Mouse (Mus musculus) ES-E14 (cell line): ENCODE results near the gene Lrrc17. TPM values are rescaled to one million over a fixed set of nuclear protein-coding genes. Genes with fewer than 3 reads are reported as not detected.

Experiments used
- DNase-seq: peaks from one replicate; pipeline ENCODE4 v3.0.0-alpha.2; 2013; ENCODE audit warnings: low read depth, low spot score
- H3K27ac ChIP-seq: 2 replicates; pipeline ENCODE4 v1.5.1; 2012; ENCODE audit warnings: low read depth, mild to moderate bottlenecking, low read length, moderate library complexity, mixed read lengths; ENCODE audit not compliant: poor library complexity, insufficient read depth, severe bottlenecking
- H3K36me3 ChIP-seq: 2 replicates; pipeline ENCODE4 v1.6.1; 2012; ENCODE audit warnings: mild to moderate bottlenecking, low read length, moderate library complexity, mixed read lengths; ENCODE audit not compliant: control insufficient read depth, poor library complexity, insufficient read depth, severe bottlenecking
- H3K4me1 ChIP-seq, 2 experiments: fragments of 150-350 bp in 1 of 2; sonication (generic) in 1 of 2; 2 replicates each; pipeline ENCODE4 v1.6.1; 2012; ENCODE audit warnings: low read length in 2 of 2, mild to moderate bottlenecking in 1 of 2, mixed read lengths in 1 of 2; ENCODE audit not compliant: control insufficient read depth in 2 of 2, insufficient read depth in 2 of 2, poor library complexity in 1 of 2
- H3K4me3 ChIP-seq, 2 experiments: fragments of 150-350 bp in 1 of 2; sonication (generic) in 1 of 2; 2 replicates each; pipeline ENCODE4 v1.5.1; 2012; ENCODE audit warnings: low read length in 2 of 2, low read depth in 1 of 2, mild to moderate bottlenecking in 1 of 2, mixed read lengths in 1 of 2; ENCODE audit not compliant: insufficient read depth in 1 of 2, poor library complexity in 1 of 2, severe bottlenecking in 1 of 2
- H3K9ac ChIP-seq: 2 replicates; pipeline ENCODE4 v1.6.1; 2012; ENCODE audit warnings: low read depth, mild to moderate bottlenecking, low read length, mixed read lengths; ENCODE audit not compliant: poor library complexity, insufficient read depth, severe bottlenecking
- H3K9me3 ChIP-seq: fragments of 150-350 bp; sonication (generic); 2 replicates; pipeline ENCODE4 v1.6.1; 2012; ENCODE audit warnings: low read depth, mild to moderate bottlenecking, low read length; ENCODE audit not compliant: control insufficient read depth, insufficient read depth
- CHD2 ChIP-seq: IDR thresholded peaks from 2 replicates; pipeline ENCODE4 v1.6.1; 2014; ENCODE audit warnings: mild to moderate bottlenecking, low read depth, low read length, inconsistent platforms
- HCFC1 ChIP-seq: IDR thresholded peaks from 2 replicates; pipeline ENCODE4 v1.6.1; 2012; ENCODE audit warnings: low read length, inconsistent platforms, borderline replicate concordance; ENCODE audit not compliant: insufficient read depth
- MAFK ChIP-seq: IDR thresholded peaks from 2 replicates; pipeline ENCODE4 v1.6.1; 2014; ENCODE audit warnings: mild to moderate bottlenecking, low read depth, low read length, inconsistent platforms; ENCODE audit not compliant: insufficient read depth
- ZC3H11A ChIP-seq: IDR thresholded peaks from 2 replicates; pipeline ENCODE4 v1.6.1; 2012; ENCODE audit warnings: low read depth, mild to moderate bottlenecking, inconsistent platforms, low read length, borderline replicate concordance
- ZNF384 ChIP-seq: IDR thresholded peaks from 2 replicates; pipeline ENCODE4 v1.6.1; 2012; ENCODE audit warnings: low read depth, low read length, inconsistent platforms
- in situ Hi-C, 2 experiments: fragments of 600-800 bp; cut with MboI; formaldehyde crosslinking; loops; one replicate each; pipeline ENCODE4 v1.15.1; 2025; ENCODE audit warnings: low sequenced_read_pairs in 2 of 2, inconsistent platforms in 1 of 2; ENCODE audit not compliant: unreplicated experiment in 2 of 2
- total RNA-seq: library from RNA; depleted of rRNA; stranded (reverse); fragments of 300-350 nt; gene quantifications from 2 replicates; pipeline ENCODE4 v1.2.3, GENCODE M21; 2012

The Lrrc17 gene
- total RNA-seq, 1 experiment = 0.13 TPM

DNA sequence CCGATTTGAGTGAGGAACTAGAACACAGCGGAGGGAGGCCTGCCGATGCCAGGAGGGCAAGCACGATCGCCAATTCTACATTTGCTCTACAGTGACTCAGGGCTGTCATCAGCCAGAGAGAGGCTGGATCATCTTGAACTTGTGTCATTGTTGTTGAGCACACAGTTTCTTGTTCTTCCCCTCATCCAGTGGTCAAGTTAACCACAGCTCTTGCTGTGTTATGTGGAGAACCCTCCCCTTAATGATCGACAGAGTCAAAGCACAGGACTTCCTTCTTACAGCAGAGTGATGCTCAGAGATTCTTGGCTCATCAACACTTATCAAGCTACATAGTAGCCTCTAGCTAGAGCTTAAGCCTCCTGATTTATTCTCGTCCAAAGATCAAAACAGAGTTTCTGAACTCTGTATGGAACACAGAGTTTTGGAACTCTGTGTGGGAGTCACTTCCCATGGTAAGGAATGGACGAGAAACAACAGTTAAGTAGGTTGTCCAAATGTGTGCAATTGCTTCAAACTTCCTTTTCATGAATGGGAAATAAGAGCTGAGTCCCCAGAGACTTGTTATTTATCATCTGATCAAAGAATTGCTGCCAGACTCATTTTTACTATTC, 14.1 kb upstream of the Lrrc17 start:
- Histone ChIP-seq H3K27ac (no peak overlapping the region), H3K9me3 (no peaks in the 10 kb centered on the region), H3K9ac (no peak overlapping the region), H3K4me3 (no peak overlapping the region), H3K36me3 (no peaks in the 10 kb centered on the region), H3K4me1 (no peaks in the 10 kb centered on the region)
- TF ChIP-seq CHD2 = no peak
- no peak for TF ChIP-seq HCFC1
- no peak for DNase-seq
- in situ Hi-C loops = no loop called here

DNA sequence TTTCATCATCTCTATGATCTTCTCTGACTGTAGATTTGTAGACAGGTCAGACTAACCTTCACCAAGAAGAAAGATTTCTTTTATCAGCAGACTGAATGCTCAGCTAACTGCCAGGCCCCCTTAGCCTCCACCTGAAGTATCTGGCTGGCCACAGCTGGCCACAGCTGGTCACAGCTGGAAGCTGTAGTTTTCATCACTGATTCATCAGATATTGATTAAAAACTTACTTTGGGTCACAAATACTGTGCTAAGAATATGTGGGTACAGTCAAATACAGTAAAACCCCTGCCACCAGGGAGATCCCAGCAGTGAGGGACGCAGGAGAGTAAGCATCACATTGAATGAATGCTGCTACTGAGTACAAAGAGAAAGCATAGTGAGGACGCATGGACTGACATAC, 11.2 kb upstream of the Lrrc17 start:
- in situ Hi-C loops = no loop called here
- TF ChIP-seq MAFK (no peak), ZC3H11A (no peak), HCFC1 (no peak), ZNF384 (no peak), CHD2 (no peak)
- no peak for DNase-seq

DNA sequence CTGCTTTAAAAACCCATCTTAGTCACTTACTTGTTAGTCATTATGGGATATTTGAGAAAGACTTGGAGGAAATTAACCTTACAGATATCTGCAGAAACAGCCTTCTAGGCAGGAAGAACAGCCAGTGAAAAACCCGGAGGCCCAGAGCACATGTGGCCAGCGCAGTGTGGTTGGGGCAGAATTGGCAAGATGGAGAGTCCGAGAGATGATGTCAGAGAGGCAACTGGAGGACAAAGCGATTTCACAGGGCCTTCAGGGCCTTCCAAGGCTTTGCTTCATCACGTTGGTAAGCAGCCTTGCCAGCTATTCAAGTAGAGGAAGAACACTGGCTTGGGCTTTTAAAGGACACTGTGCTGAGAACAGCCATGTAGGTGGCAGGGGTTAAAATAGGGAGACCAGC, 10.4 kb upstream of the Lrrc17 start:
- in situ Hi-C loops = no loop called here
- no peak for DNase-seq
- Histone ChIP-seq H3K4me3 (no peak overlapping the region), H3K4me1 (no peaks in the 10 kb centered on the region), H3K27ac (no peak overlapping the region), H3K9me3 (no peaks in the 10 kb centered on the region), H3K36me3 (no peaks in the 10 kb centered on the region), H3K9ac (no peak overlapping the region)
- no peak for TF ChIP-seq ZC3H11A
- TF ChIP-seq HCFC1 = no peak
- no peak for TF ChIP-seq ZNF384
- no peak for TF ChIP-seq CHD2
- TF ChIP-seq MAFK = no peak

More for the DNA sequence above, 11.2 kb upstream of the Lrrc17 start:
- no peaks in the 10 kb centered on the region for H3K36me3 ChIP-seq
- H3K9me3 ChIP-seq = no peaks in the 10 kb centered on the region
- no peak overlapping the region for H3K4me3 ChIP-seq
- H3K4me1 ChIP-seq = no peaks in the 10 kb centered on the region
- no peak overlapping the region for H3K9ac ChIP-seq
- no peak overlapping the region for H3K27ac ChIP-seq

DNA sequence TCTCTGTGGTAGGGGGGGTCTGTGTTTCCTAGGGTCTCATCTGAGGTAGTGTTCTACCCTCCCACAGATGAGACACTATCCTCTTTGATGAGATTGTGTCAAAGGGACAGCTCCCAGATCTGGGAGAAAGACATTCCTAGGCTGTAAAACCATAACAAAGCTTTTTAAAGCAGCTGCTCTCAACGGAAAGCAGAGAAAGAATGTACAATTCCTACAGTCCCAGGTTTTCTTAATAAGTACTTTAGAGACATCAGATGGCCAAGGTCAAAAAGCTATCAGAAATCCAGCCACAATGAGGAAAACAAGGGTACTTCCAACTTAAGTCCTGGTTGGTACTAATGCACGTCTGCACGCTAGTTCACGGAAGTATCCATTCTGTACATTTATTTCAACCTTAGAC, 1.1 kb upstream of the Lrrc17 start:
- H3K4me1 ChIP-seq = no peaks in the 10 kb centered on the region

DNA sequence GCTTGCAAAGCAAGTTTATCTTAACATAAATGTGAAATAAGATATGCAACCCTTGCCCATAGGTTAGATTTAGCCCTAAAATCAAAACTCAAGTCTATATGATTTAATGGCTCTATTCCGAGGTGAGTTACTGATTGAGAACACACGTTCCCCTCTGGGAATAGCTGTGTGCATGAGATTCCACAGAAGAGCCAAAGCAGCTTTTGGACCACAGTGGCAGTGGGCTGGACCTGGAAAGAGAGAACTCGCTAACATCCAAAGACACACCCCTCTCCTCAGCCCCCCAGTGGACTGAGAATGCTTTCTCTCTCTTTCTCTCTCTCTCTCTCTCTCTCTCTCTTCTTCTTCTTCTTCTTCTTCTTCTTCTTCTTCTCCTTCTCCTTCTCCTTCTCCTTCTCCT, 1.5 kb downstream of the Lrrc17 start:
- Histone ChIP-seq H3K4me3 (no peak overlapping the region), H3K36me3 (no peaks in the 10 kb centered on the region), H3K9me3 (no peaks in the 10 kb centered on the region), H3K9ac (no peak overlapping the region), H3K4me1 (no peaks in the 10 kb centered on the region), H3K27ac (no peak overlapping the region)
- in situ Hi-C loops = no loop called here
- TF ChIP-seq ZC3H11A (no peak), CHD2 (no peak), HCFC1 (no peak), ZNF384 (no peak), MAFK (no peak)
- DNase-seq = no peak

More for the DNA sequence above, 1.1 kb upstream of the Lrrc17 start:
- peak; percentile 13 for DNase-seq
- in situ Hi-C loops = no loop called here
- TF ChIP-seq ZC3H11A (no peak), HCFC1 (no peak), MAFK (no peak), ZNF384 (no peak), CHD2 (no peak)
- no peaks in the 10 kb centered on the region for H3K9me3 ChIP-seq
- no peak overlapping the region for H3K9ac ChIP-seq
- H3K36me3 ChIP-seq = no peaks in the 10 kb centered on the region
- H3K27ac ChIP-seq = no peak overlapping the region
- H3K4me3 ChIP-seq = no peak overlapping the region
